Mouse (Mus musculus): Measurements from ENCODE around the gene Cryba4.

Cryba4 gene

GRCm38 (mm10) chr5:112252400-112252799, at the start of gene Cryba4:
Gene Cryba4 (minus strand): TSS chr5:112252518.
- no peak for DNase-seq

- DNase-seq, result no peak
Measured at GRCm38 (mm10) chr5:112301694-112302093, 49.4 kb upstream of the Cryba4 start.

GRCm38 (mm10) chr5:112300721-112301308, 48.5 kb upstream of the Cryba4 start:
- no peak for DNase-seq

- DNase-seq, result no peak
Measured at GRCm38 (mm10) chr5:112300112-112300511, 47.8 kb upstream of the Cryba4 start.

GRCm38 (mm10) chr5:112299399-112299798, 47.1 kb upstream of the Cryba4 start:
- DNase-seq, result no peak

- DNase-seq, result no peak
Measured at GRCm38 (mm10) chr5:112298226-112298988, 46.1 kb upstream of the Cryba4 start.

- no peak for DNase-seq
Measured at GRCm38 (mm10) chr5:112297257-112297656, 44.9 kb upstream of the Cryba4 start.

GRCm38 (mm10) chr5:112296404-112297181, 44.3 kb upstream of the Cryba4 start:
- DNase-seq, result no peak

- DNase-seq, result no peak
Measured at GRCm38 (mm10) chr5:112295564-112295963, 43.2 kb upstream of the Cryba4 start.

- no peak for DNase-seq
Measured at GRCm38 (mm10) chr5:112295162-112295561, 42.8 kb upstream of the Cryba4 start.

GRCm38 (mm10) chr5:112294696-112295095, 42.4 kb upstream of the Cryba4 start:
- no peak for DNase-seq

GRCm38 (mm10) chr5:112293800-112294199, 41.5 kb upstream of the Cryba4 start:
- DNase-seq, result no peak

- no peak for DNase-seq
Measured at GRCm38 (mm10) chr5:112292343-112292980, 40.1 kb upstream of the Cryba4 start.

GRCm38 (mm10) chr5:112291866-112292265, 39.5 kb upstream of the Cryba4 start:
- no peak for DNase-seq

- DNase-seq, result no peak
Measured at GRCm38 (mm10) chr5:112290536-112290880, 38.2 kb upstream of the Cryba4 start.

GRCm38 (mm10) chr5:112289819-112290535, 37.7 kb upstream of the Cryba4 start:
- peak in 1 of 2 experiments; percentile 48 for DNase-seq

GRCm38 (mm10) chr5:112289236-112289635, 36.9 kb upstream of the Cryba4 start:
- peak in 1 of 2 experiments; percentile 29 for DNase-seq

GRCm38 (mm10) chr5:112288193-112289141, 36.1 kb upstream of the Cryba4 start:
- no peak for DNase-seq

- DNase-seq, result no peak
Measured at GRCm38 (mm10) chr5:112287652-112288051, 35.3 kb upstream of the Cryba4 start.

- DNase-seq, result no peak
Measured at GRCm38 (mm10) chr5:112286984-112287641, 34.8 kb upstream of the Cryba4 start.

GRCm38 (mm10) chr5:112286608-112286983, 34.3 kb upstream of the Cryba4 start:
- no peak for DNase-seq

Measured in cerebellum, adult 18-20 months (tissue).